Mouse (Mus musculus): ENCODE data around the gene Krt83. TPM values are rescaled to one million over a fixed set of nuclear protein-coding genes. Genes with fewer than 3 reads are reported as not detected.
A peak's percentile ranks its signal among the peaks of the same experiment; 100 is the strongest.

Gene Krt83
- polyA plus RNA-seq (2015; fragmentation: Nextera tagmentation; extraction: Ambion mirVana) = not detected in 2 replicates

DNA sequence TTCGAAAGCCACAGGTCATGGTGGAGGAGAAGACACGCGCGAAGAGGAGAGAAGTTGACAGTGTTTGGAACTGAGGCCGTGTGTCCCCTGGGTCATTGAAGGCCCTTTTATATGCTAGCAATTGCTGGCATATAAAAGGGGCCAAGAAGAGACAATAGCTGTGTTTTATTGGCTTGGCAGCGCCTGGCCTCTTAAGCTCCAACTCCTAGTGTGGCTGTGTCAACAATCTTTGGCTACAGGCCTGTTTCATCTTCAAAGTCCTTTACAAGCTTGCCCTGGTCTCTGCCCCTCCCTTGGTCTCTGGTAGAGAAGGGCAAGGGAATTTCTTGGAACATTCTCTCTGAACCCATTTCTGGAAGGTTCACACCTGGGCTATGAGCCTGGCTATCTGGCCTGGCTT lies at the start of gene Krt83:
Gene Krt83 (minus strand): TSS at position 82 of the 400 bp plus-strand sequence.
- no peaks in the 10 kb centered on the region for H3K36me3 ChIP-seq (ENCODE audit: insufficient read depth, low read length)
- no peaks in the 10 kb centered on the region for H3K27me3 ChIP-seq (replicated peaks; ENCODE audit: insufficient read depth, low read length)
- H3K9ac ChIP-seq (replicated peaks; ENCODE audit: low read depth) = no peak within 1 kb of the TSS
- no peak within 1 kb of the TSS for H3K4me3 ChIP-seq (ENCODE audit: low read depth, low read length)
- no peak within 1 kb of the TSS for H3K4me2 ChIP-seq (replicated peaks; ENCODE audit: low read depth, low read length)
- no peaks in the 10 kb centered on the region for H3K9me3 ChIP-seq (ENCODE audit: low read length)
- ATAC-seq (no peak), DNase-seq (ENCODE audit: low spot score) (peak; percentile 31)
- TF ChIP-seq CTCF (IDR thresholded peaks at IDR 0.05) (no peak), EP300 (IDR thresholded peaks at IDR 0.05) (no peak)
- no peak within 1 kb of the TSS for H3K27ac ChIP-seq (ENCODE audit: low read length)
- WGBS = 55% methylated on average over 6 of the region's 6 CpGs
- peaks cover 3% of the 10 kb centered on the region; the same call in 1 of the 2 replicates for H3K4me1 ChIP-seq (ENCODE audit: insufficient read depth, low read depth, low read length)

DNA sequence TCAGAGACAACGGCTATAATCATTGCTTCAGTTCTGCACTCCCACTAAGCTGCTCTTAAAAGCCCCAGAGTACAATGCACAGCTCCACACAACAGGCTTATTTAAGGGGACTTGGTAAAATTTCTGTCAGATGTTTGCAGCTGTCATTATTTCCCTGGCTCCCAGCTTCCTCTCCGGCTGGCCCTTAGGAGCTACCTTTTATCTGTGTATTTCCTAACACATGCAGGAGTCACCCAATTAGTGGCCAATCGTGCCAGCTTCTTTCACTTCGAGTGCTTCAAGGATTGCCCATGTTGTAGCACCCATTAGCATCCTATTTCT lies 47.2 kb upstream of the Krt83 start:
- Histone ChIP-seq H3K4me2 (replicated peaks; ENCODE audit: low read depth, low read length) (no peak overlapping the region), H3K27ac (ENCODE audit: low read length) (no peak overlapping the region), H3K4me1 (ENCODE audit: insufficient read depth, low read depth, low read length) (no peaks in the 10 kb centered on the region), H3K9ac (replicated peaks; ENCODE audit: low read depth) (no peak overlapping the region), H3K4me3 (ENCODE audit: low read depth, low read length) (no peak overlapping the region), H3K36me3 (ENCODE audit: insufficient read depth, low read length) (no peaks in the 10 kb centered on the region), H3K9me3 (ENCODE audit: low read length) (no peaks in the 10 kb centered on the region), H3K27me3 (replicated peaks; ENCODE audit: insufficient read depth, low read length) (no peaks in the 10 kb centered on the region)
- ATAC-seq (peak; percentile 56; the same call in 1 of the 2 replicates), DNase-seq (ENCODE audit: low spot score) (peak; percentile 49)
- 55% methylated on average over 4 of the region's 4 CpGs for WGBS
- no peak for TF ChIP-seq EP300 (IDR thresholded peaks at IDR 0.05)
- TF ChIP-seq CTCF (IDR thresholded peaks at IDR 0.05) = no peak

DNA sequence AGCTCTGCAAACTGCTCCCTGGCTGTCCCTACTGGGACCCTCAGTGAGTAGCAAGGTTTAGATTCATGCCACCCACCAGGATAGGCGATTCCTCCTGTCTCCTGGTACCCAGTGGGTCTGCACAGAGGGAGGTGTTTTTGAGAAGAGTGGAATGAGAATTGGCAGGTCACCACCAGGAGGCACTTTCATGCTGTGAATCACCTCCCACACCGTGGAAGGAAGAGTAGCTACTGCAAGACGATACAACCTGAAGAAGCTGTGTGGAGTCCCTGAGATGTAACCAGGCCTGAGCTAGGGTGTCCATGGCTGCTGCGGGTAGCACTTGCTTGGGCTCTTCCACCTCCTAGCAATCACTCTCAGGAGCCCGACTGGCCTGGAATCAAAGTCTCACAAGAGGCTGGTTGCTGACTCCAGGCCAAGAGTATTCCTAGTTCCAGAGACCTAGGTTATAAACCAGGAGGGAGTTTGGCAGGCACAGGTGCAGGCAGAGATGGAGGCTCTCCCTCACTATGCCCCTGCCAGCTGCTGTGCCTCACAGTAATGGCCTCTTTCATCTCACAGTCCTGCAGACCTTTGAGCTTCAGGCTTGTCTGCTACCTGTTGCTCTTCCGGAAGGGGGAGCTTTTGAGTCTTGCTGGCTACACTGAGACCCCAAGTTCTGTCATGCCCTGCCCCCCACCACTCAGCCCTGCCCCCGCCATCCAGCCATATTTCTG lies 46.7 kb upstream of the Krt83 start:
- H3K9ac ChIP-seq (replicated peaks; ENCODE audit: low read depth) = no peak overlapping the region
- DNase-seq (ENCODE audit: low spot score) = no peak
- no peaks in the 10 kb centered on the region for H3K9me3 ChIP-seq (ENCODE audit: low read length)
- no peaks in the 10 kb centered on the region for H3K27me3 ChIP-seq (replicated peaks; ENCODE audit: insufficient read depth, low read length)
- TF ChIP-seq CTCF (IDR thresholded peaks at IDR 0.05) = peak; percentile 33
- no peak for TF ChIP-seq EP300 (IDR thresholded peaks at IDR 0.05)
- H3K4me1 ChIP-seq (ENCODE audit: insufficient read depth, low read depth, low read length) = no peaks in the 10 kb centered on the region
- no peak for ATAC-seq
- H3K27ac ChIP-seq (ENCODE audit: low read length) = no peak overlapping the region
- WGBS = 32% methylated on average over 7 of the region's 7 CpGs
- H3K4me2 ChIP-seq (replicated peaks; ENCODE audit: low read depth, low read length) = no peak overlapping the region
- no peak overlapping the region for H3K4me3 ChIP-seq (ENCODE audit: low read depth, low read length)
- H3K36me3 ChIP-seq (ENCODE audit: insufficient read depth, low read length) = no peaks in the 10 kb centered on the region

DNA sequence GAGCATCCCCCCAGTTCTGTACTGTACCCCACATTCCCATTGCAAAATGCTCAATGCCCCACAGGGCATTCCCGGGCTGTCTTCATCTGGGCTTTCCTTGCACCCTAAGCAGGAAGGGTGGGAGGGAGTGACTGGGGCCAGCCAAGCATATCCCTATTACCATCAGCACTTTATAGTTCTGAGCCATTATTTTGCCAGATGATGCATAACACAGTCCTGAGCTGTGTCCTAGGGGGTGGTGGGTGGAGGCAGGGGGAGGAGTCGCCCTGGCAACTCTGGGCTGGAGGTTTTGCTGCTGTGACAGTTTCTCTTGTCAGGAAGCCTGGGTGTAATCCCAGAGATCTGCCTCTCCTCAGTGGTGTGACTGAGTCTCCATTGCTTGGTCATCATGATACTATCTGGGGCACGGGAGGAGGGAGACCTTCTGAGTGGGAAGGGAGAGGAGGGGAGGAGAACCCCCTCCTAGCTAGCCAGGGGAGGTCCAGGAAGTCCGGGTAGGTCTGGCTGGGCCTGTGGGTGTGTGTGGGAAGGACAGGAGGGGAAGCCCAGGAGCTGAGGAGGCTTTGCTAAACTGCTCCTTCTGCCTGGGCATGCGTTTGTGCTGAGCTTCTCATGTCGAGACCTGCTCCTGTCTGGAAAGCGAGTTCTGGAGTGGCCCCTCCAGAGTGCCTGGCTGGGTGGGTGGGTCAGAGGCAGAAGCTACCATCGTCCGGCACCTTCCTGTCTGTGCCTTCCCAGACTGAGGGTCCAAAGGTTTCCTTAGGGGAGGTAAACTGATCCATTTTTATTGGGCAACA lies 44.9 kb upstream of the Krt83 start:
- Histone ChIP-seq H3K4me3 (ENCODE audit: low read depth, low read length) (no peak overlapping the region), H3K27ac (ENCODE audit: low read length) (no peak overlapping the region), H3K36me3 (ENCODE audit: insufficient read depth, low read length) (no peaks in the 10 kb centered on the region), H3K9me3 (ENCODE audit: low read length) (no peaks in the 10 kb centered on the region), H3K9ac (replicated peaks; ENCODE audit: low read depth) (no peak overlapping the region), H3K27me3 (replicated peaks; ENCODE audit: insufficient read depth, low read length) (no peaks in the 10 kb centered on the region), H3K4me2 (replicated peaks; ENCODE audit: low read depth, low read length) (no peak overlapping the region), H3K4me1 (ENCODE audit: insufficient read depth, low read depth, low read length) (no peaks in the 10 kb centered on the region)
- TF ChIP-seq EP300 (IDR thresholded peaks at IDR 0.05) (no peak), CTCF (IDR thresholded peaks at IDR 0.05) (no peak)
- DNase-seq (ENCODE audit: low spot score) = no peak
- peak; percentile 33; the same call in 1 of the 2 replicates for ATAC-seq
- WGBS = 50% methylated on average over 9 of the region's 9 CpGs

DNA sequence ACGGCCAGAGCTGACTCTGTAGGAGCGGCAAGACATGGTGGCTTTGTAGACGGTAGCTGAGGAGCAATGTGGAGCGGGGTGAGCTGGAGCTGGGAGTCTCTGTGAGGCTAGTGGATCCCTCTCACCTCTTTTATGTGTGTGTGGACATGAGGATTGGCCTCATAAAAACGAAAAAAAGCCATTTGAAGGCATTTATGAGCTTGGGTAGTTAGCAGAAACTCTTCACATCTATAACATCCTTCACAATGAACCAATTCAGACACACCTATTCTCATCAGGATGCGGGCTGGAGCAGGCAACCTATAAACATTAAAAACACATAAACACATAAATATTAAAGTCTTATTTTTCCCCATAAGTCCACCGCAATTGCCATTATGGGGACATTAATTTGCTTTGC lies 41.4 kb upstream of the Krt83 start, which contains the start of gene Krt84:
Gene Krt84 (minus strand): TSS at position 101 of the 400 bp plus-strand sequence.
- TF ChIP-seq CTCF (IDR thresholded peaks at IDR 0.05) = no peak
- TF ChIP-seq EP300 (IDR thresholded peaks at IDR 0.05) = no peak
- H3K4me2 ChIP-seq (replicated peaks; ENCODE audit: low read depth, low read length) = no peak within 1 kb of the TSS
- ATAC-seq = no peak
- WGBS = 80% methylated on average over 7 of the region's 7 CpGs
- H3K27ac ChIP-seq (ENCODE audit: low read length) = no peak within 1 kb of the TSS
- no peaks in the 10 kb centered on the region for H3K9me3 ChIP-seq (ENCODE audit: low read length)
- no peak within 1 kb of the TSS for H3K4me3 ChIP-seq (ENCODE audit: low read depth, low read length)
- H3K36me3 ChIP-seq (ENCODE audit: insufficient read depth, low read length) = no peaks in the 10 kb centered on the region
- no peaks in the 10 kb centered on the region for H3K27me3 ChIP-seq (replicated peaks; ENCODE audit: insufficient read depth, low read length)
- no peak within 1 kb of the TSS for H3K9ac ChIP-seq (replicated peaks; ENCODE audit: low read depth)
- H3K4me1 ChIP-seq (ENCODE audit: insufficient read depth, low read depth, low read length) = no peaks in the 10 kb centered on the region
- DNase-seq (ENCODE audit: low spot score) = no peak

DNA sequence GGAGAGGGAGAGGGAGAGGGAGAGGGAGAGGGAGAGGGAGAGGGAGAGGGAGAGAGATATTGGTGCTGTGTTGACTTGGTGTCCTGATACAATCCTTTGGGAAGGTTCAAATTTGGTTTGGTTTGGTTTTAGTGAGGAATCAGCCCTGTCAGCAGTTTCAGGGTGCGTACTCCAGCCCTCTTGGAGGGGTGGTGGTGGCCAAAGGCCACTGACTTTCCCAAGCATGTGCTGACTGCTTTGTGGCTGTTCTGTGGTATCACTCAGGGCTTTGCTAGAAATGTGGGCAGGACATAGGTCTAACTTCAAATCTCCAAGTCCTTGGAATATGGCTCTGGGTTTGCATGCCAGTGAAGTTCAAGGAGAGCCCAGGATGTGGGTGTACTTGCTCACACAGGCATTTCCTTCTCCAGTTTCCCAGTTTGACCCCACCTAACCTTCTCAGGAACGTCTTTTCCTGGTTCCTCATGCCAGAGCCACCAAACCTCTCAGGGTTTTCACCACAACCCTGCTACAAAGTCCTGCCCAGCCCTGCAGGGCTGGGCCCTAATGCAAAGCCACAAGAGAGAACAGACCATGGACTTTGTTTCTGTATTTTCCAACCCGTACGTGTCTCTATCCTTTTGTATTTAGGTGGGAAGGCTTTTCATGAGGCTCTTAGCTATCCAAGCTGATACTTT lies 31.4 kb upstream of the Krt83 start:
- Histone ChIP-seq H3K27ac (ENCODE audit: low read length) (no peak overlapping the region), H3K4me3 (ENCODE audit: low read depth, low read length) (no peak overlapping the region), H3K9me3 (ENCODE audit: low read length) (no peaks in the 10 kb centered on the region), H3K36me3 (ENCODE audit: insufficient read depth, low read length) (no peaks in the 10 kb centered on the region), H3K4me1 (ENCODE audit: insufficient read depth, low read depth, low read length) (no peaks in the 10 kb centered on the region), H3K9ac (replicated peaks; ENCODE audit: low read depth) (no peak overlapping the region), H3K4me2 (replicated peaks; ENCODE audit: low read depth, low read length) (no peak overlapping the region), H3K27me3 (replicated peaks; ENCODE audit: insufficient read depth, low read length) (no peaks in the 10 kb centered on the region)
- DNase-seq (ENCODE audit: low spot score) (no peak), ATAC-seq (no peak)
- TF ChIP-seq CTCF (IDR thresholded peaks at IDR 0.05) (no peak), EP300 (IDR thresholded peaks at IDR 0.05) (no peak)
- 63% methylated on average over 4 of the region's 4 CpGs for WGBS
